Mouse (Mus musculus) ES-E14 (cell line): ENCODE measurements around the gene Rufy4. TPM values are rescaled to one million over a fixed set of nuclear protein-coding genes. Genes with fewer than 3 reads are reported as not detected.

ENCODE experiments used
- DNase-seq: peaks from one replicate; pipeline ENCODE4 v3.0.0-alpha.2; 2013; ENCODE audit warnings: low read depth, low spot score
- H3K27ac ChIP-seq: 2 replicates; pipeline ENCODE4 v1.5.1; 2012; ENCODE audit warnings: low read depth, mild to moderate bottlenecking, low read length, moderate library complexity, mixed read lengths; ENCODE audit not compliant: poor library complexity, insufficient read depth, severe bottlenecking
- H3K36me3 ChIP-seq: 2 replicates; pipeline ENCODE4 v1.6.1; 2012; ENCODE audit warnings: mild to moderate bottlenecking, low read length, moderate library complexity, mixed read lengths; ENCODE audit not compliant: control insufficient read depth, poor library complexity, insufficient read depth, severe bottlenecking
- H3K4me1 ChIP-seq, 2 experiments: fragments of 150-350 bp in 1 of 2; sonication (generic) in 1 of 2; 2 replicates each; pipeline ENCODE4 v1.6.1; 2012; ENCODE audit warnings: low read length in 2 of 2, mild to moderate bottlenecking in 1 of 2, mixed read lengths in 1 of 2; ENCODE audit not compliant: control insufficient read depth in 2 of 2, insufficient read depth in 2 of 2, poor library complexity in 1 of 2
- H3K4me3 ChIP-seq, 2 experiments: fragments of 150-350 bp in 1 of 2; sonication (generic) in 1 of 2; 2 replicates each; pipeline ENCODE4 v1.5.1; 2012; ENCODE audit warnings: low read length in 2 of 2, low read depth in 1 of 2, mild to moderate bottlenecking in 1 of 2, mixed read lengths in 1 of 2; ENCODE audit not compliant: insufficient read depth in 1 of 2, poor library complexity in 1 of 2, severe bottlenecking in 1 of 2
- H3K9ac ChIP-seq: 2 replicates; pipeline ENCODE4 v1.6.1; 2012; ENCODE audit warnings: low read depth, mild to moderate bottlenecking, low read length, mixed read lengths; ENCODE audit not compliant: poor library complexity, insufficient read depth, severe bottlenecking
- H3K9me3 ChIP-seq: fragments of 150-350 bp; sonication (generic); 2 replicates; pipeline ENCODE4 v1.6.1; 2012; ENCODE audit warnings: low read depth, mild to moderate bottlenecking, low read length; ENCODE audit not compliant: control insufficient read depth, insufficient read depth
- CHD2 ChIP-seq: IDR thresholded peaks from 2 replicates; pipeline ENCODE4 v1.6.1; 2014; ENCODE audit warnings: mild to moderate bottlenecking, low read depth, low read length, inconsistent platforms
- HCFC1 ChIP-seq: IDR thresholded peaks from 2 replicates; pipeline ENCODE4 v1.6.1; 2012; ENCODE audit warnings: low read length, inconsistent platforms, borderline replicate concordance; ENCODE audit not compliant: insufficient read depth
- MAFK ChIP-seq: IDR thresholded peaks from 2 replicates; pipeline ENCODE4 v1.6.1; 2014; ENCODE audit warnings: mild to moderate bottlenecking, low read depth, low read length, inconsistent platforms; ENCODE audit not compliant: insufficient read depth
- ZC3H11A ChIP-seq: IDR thresholded peaks from 2 replicates; pipeline ENCODE4 v1.6.1; 2012; ENCODE audit warnings: low read depth, mild to moderate bottlenecking, inconsistent platforms, low read length, borderline replicate concordance
- ZNF384 ChIP-seq: IDR thresholded peaks from 2 replicates; pipeline ENCODE4 v1.6.1; 2012; ENCODE audit warnings: low read depth, low read length, inconsistent platforms
- in situ Hi-C, 2 experiments: fragments of 600-800 bp; cut with MboI; formaldehyde crosslinking; loops; one replicate each; pipeline ENCODE4 v1.15.1; 2025; ENCODE audit warnings: low sequenced_read_pairs in 2 of 2, inconsistent platforms in 1 of 2; ENCODE audit not compliant: unreplicated experiment in 2 of 2
- total RNA-seq: library from RNA; depleted of rRNA; stranded (reverse); fragments of 300-350 nt; gene quantifications from 2 replicates; pipeline ENCODE4 v1.2.3, GENCODE M21; 2012

Rufy4 gene
- total RNA-seq, 1 experiment, result not detected

- Histone ChIP-seq H3K9me3 (no peaks in the 10 kb centered on the region), H3K4me1 (no peaks in the 10 kb centered on the region), H3K4me3 (no peak overlapping the region), H3K9ac (no peak overlapping the region), H3K36me3 (no peaks in the 10 kb centered on the region), H3K27ac (no peak overlapping the region)
- TF ChIP-seq ZNF384 (no peak), MAFK (no peak), ZC3H11A (no peak), HCFC1 (no peak), CHD2 (no peak)
- DNase-seq, result no peak
- in situ Hi-C loops, result no loop called here
These were observed 34.7 kb downstream of the Rufy4 start for GRCm38 (mm10) chr1:74160036-74160435.

GRCm38 (mm10) chr1:74167136-74167535, 41.8 kb downstream of the Rufy4 start:
- no peaks in the 10 kb centered on the region for H3K4me1 ChIP-seq
- H3K9me3 ChIP-seq, result no peaks in the 10 kb centered on the region
- TF ChIP-seq ZC3H11A (no peak), MAFK (no peak), HCFC1 (no peak), CHD2 (no peak), ZNF384 (no peak)
- no peak overlapping the region for H3K4me3 ChIP-seq
- H3K27ac ChIP-seq, result no peak overlapping the region
- H3K36me3 ChIP-seq, result no peaks in the 10 kb centered on the region
- H3K9ac ChIP-seq, result no peak overlapping the region
- no peak for DNase-seq
- in situ Hi-C loops, result no loop called here

- in situ Hi-C loops, result no loop called here
- H3K9me3 ChIP-seq, result no peaks in the 10 kb centered on the region
- no peak overlapping the region for H3K27ac ChIP-seq
- TF ChIP-seq MAFK, result no peak
- no peak for TF ChIP-seq HCFC1
- no peak for TF ChIP-seq ZC3H11A
- no peak for TF ChIP-seq CHD2
- TF ChIP-seq ZNF384, result no peak
- H3K36me3 ChIP-seq, result no peaks in the 10 kb centered on the region
- H3K4me1 ChIP-seq, result no peaks in the 10 kb centered on the region
- no peak overlapping the region for H3K9ac ChIP-seq
- DNase-seq, result no peak
- no peak overlapping the region for H3K4me3 ChIP-seq
These were observed 44.4 kb downstream of the Rufy4 start for GRCm38 (mm10) chr1:74169721-74170120.

- Histone ChIP-seq H3K27ac (no peak overlapping the region), H3K4me1 (no peaks in the 10 kb centered on the region; a peak in 1 of 4 replicates), H3K9ac (no peak overlapping the region), H3K9me3 (no peaks in the 10 kb centered on the region), H3K36me3 (no peaks in the 10 kb centered on the region), H3K4me3 (no peak overlapping the region)
- in situ Hi-C loops, result no loop called here
- DNase-seq, result no peak
- TF ChIP-seq MAFK, result no peak
- TF ChIP-seq ZNF384, result no peak
- TF ChIP-seq ZC3H11A, result no peak
- no peak for TF ChIP-seq CHD2
- no peak for TF ChIP-seq HCFC1
These were observed 47.4 kb downstream of the Rufy4 start for GRCm38 (mm10) chr1:74172722-74173121.

- H3K36me3 ChIP-seq, result no peaks in the 10 kb centered on the region
These were observed 50.4 kb downstream of the Rufy4 start for GRCm38 (mm10) chr1:74175731-74176130.

More at GRCm38 (mm10) chr1:74175731-74176130, 50.4 kb downstream of the Rufy4 start:
- Histone ChIP-seq H3K9ac (no peak overlapping the region), H3K4me3 (no peak overlapping the region), H3K27ac (no peak overlapping the region), H3K9me3 (no peaks in the 10 kb centered on the region), H3K4me1 (peaks cover 0 to 8% of the 10 kb centered on the region in 2 experiments; a peak in 2 of 4 replicates)
- DNase-seq, result no peak
- no peak for TF ChIP-seq ZC3H11A
- no peak for TF ChIP-seq HCFC1
- no peak for TF ChIP-seq MAFK
- no peak for TF ChIP-seq CHD2
- no peak for TF ChIP-seq ZNF384
- in situ Hi-C loops, result no loop called here
